Mouse (Mus musculus): ENCODE measurements at regions not wholly inside any gene's neighbourhood (a gene's known extent, or its start where the extent isn't known, plus 50 kb on each side); places are given as distances from the start of the nearest gene placed in this dataset.

DNA sequence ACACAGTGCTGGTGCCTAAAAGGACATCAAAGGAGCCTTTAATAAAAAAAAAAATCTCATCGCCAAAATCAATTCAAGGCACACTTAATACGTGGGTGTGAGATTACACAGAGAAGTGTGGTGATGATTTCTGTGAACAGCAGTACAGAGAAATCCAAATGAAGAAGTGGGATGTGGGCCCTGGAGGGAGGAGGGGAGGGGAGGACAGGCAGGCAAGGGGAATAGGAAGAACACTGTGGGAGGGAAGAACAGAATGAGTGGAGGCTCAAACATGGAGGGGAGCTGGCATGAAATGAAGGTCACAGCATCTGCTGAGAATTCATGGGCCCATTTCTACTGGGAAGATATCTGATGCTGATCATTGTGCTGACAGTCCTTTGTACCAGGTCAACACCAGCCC is 171.0 kb upstream of the AI593442 start:
- intact Hi-C loops (cut with DNase I), result no loop called here
- no peak for DNase-seq (ENCODE audit: low spot score)

DNA sequence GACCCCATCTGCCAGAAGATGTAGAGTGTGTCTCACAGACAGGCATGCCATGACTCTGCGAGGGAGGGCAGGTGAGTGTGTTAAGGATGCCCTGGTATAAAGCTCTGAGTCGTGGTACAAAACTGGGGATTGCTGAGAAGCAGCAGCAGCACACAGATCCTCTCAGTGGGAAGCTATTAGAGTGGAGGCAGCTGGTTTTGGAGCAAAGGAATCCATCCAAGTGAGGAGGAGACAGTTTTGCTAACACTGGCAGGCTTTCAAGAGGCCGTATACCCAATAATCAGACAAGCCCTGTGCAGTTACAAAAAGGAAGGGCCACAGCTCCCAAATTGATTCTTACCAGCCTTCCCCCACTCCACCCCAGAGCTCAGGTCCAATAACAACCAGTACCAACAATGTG is 170.4 kb upstream of the AI593442 start:
- no peak for DNase-seq (ENCODE audit: low spot score)

DNA sequence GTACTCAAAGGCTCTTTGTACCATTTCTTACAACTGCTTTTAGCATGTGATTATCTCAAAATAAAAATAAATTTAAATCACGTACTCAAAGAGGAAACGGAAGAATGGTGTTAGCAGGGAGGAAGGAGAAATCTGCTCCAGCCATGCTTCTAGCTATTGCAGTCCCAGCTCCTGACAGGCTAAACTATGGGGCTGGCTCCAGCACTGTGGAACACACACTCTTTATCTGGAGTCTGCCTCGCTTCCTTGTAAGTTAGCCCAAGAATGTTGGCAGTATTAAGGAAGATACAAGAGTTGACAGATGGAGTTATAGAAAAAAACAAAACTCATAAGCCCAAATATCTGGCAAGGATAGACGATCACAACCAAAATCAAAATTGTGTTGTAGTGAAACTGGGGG is 161.5 kb upstream of the AI593442 start:
- intact Hi-C loops (cut with DNase I), result no loop called here

More for the DNA sequence above, 170.4 kb upstream of the AI593442 start:
- intact Hi-C loops (cut with DNase I), result no loop called here

DNA sequence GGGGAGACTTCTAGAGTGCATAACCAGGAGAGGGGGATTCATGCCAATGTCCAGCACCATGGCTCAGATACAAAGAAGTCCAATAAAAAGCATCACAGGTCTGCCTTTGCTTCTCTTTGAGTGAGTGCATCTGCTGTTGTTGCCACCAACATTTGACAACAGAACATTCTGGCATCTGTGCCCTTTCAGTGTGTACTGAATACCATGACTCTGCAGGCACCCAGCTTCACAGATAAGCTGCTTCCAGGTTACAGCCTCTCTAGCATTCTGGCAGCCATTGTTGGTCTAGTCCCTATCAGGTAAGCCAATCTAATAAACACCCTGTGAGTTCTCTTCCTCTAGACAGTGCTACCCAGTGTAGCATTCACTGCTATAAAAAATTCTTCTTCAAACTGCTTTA is 160.4 kb upstream of the AI593442 start:
- intact Hi-C loops (cut with DNase I), result loop anchor here (5.0 to 10.0 kb wide), 3 partner anchors 127 to 305 kb away; no protein-coding TSS in a partner anchor
- DNase-seq (ENCODE audit: low spot score), result no peak

More for the DNA sequence above, 161.5 kb upstream of the AI593442 start:
- DNase-seq (ENCODE audit: low spot score), result no peak

DNA sequence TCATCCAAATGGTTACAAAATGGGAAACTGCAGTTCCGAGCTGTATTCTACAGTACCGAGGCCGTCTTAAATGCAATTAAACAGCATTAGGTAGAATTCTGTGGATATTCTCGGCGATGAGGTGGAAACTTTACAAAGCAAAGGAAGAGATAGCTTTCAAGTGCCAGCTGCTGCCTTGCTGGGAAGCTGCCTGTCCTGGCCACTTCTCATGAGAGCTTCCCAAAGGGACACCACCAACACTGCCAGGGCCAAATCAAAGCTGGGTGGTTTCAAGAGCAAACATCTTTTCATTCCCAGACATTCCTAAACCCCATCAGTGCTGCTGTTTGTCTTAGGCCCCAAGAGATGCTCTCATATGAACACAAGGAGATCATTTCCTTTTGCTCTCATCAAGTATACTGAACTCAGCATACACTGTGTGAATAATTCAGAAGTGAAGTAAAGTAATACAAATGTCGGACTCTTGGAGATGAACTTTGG is 156.6 kb upstream of the AI593442 start:
- intact Hi-C loops (cut with DNase I), result loop anchor here (5.0 to 10.0 kb wide), 3 partner anchors 131 to 309 kb away; no protein-coding TSS in a partner anchor

DNA sequence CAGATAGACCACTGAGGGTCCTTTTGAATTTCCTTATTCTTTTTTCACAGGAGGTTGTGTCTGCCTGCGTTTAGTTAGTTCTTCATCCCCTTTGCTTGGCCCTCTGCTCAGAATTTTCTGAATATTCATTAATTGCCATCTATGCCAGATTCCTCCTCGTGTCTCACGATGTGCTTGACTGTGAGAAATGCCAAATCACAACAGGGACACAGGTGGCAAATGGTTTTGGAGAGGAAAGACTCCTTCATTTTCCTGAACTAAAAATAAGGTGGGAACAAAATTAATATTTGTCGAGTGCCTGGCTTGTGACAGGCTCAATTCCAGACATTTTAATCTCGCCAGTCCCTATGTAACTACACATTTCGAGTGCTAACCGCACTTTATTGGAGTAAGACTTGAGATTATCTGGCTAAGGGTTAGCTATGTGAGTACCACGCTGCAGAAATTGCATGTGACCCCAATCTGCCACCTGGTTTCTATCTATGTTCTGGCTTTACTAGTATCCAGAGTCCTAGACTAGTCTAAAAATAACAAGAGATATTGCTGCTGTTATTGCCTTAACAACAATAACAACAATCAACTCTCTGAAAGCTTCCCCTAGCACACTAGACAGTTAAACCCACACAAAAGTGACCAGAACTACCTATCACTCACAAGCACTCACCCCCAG is 156.0 kb upstream of the AI593442 start:
- DNase-seq (ENCODE audit: low spot score), result no peak
- intact Hi-C loops (cut with DNase I), result loop anchor here (5.0 to 10.0 kb wide), 3 partner anchors 132 to 309 kb away; no protein-coding TSS in a partner anchor

More for the DNA sequence above, 156.6 kb upstream of the AI593442 start:
- no peak for DNase-seq (ENCODE audit: low spot score)

DNA sequence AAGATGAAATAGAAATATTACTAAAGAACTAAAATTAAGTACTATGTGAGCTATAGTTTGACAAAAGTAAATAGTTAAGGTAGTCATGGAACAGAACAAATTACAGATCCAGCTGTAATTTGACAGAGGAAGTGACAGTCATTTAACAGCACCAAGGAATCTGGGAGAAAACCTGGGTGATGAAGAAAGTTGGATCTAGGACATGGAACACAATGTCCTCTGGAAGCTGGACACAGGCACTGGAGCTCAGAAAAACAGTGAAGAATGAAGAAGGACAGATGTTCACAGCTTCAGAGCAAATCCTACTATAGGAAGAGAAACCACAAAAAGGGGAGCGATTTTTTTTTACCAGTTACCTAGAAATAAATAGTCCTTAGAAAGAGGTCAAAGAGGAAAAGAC is 147.2 kb upstream of the AI593442 start:
- intact Hi-C loops (cut with DNase I), result no loop called here
- DNase-seq (ENCODE audit: low spot score), result no peak

DNA sequence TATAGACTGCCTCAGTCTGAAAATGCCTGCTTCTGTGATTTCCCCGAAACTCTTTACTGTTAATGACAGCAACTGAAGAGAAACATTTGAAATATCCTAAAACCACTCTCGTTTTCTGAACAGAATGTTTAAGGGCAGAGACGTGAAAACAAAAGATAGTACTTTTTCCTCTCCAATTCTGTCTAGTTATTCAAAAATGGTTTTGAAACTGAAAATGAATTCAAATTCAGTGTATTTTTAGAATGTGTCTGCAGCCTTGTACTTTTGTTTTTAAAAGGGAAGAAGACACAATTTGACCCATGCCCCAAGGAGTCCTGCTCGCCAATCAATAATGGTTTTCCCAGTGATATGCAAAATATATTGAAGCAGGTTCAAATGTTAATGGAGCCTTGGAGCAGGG is 136.7 kb upstream of the AI593442 start:
- no peak for DNase-seq (ENCODE audit: low spot score)
- intact Hi-C loops (cut with DNase I), result no loop called here

DNA sequence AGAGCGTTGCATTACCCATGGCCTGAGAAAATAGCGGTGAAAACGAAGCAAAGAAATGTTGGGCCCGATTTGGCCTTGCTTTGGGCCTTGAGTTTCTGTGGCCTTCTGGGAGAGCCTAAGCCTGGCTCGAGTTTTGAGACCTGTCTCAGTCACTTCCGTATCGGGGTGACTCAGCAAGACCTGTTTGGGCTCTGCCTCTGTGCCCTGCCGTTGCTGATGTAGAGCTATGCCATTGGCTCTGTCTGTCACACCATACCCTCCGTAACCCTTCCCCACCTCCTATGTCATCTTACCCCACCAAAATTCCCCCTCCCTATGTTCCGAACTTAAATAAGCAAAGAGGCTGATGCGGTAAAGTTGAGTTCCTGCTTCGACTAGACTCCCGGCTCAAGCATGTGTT is 123.4 kb upstream of the AI593442 start:
- no peak for DNase-seq (ENCODE audit: low spot score)
- intact Hi-C loops (cut with DNase I), result no loop called here

DNA sequence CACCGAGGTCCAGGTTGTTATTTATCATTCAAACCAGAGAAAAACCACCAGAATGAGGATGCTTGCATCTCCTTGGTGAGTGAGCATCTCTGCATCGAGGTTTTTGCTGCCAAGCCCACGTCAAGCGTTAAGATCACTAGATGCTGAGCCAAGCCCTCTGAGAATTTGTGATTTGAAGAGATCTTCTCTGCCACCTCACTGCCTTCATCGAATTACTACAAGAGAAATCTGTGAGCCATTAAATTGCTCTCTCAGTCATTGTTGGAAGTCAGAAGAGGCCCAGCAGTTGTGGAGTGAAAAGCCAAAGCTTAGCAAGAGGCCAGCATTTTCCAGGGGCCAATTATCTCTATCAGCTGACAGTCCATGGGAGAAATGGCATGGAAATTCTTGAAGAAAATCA is 122.2 kb upstream of the AI593442 start:
- DNase-seq (ENCODE audit: low spot score), result no peak
- intact Hi-C loops (cut with DNase I), result no loop called here

DNA sequence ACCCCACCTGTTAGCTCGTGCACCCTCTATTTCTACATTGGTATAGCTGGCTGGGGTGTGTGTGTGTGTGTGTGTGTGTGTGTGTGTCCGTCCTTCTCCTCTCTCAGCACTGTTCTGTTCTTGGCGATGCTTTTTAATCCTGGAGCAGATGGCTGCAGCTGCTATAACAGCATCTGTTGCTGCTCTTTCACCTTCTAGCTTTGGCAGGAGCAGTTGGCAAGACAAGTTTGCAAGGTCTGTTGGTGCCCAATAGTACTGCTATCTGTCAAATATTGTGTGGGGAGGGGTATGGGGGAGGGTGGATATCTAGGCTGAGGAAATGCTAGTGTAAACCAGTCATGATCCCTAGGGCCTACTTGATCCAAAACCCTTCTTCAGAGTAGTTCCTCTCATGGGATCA is 120.9 kb upstream of the AI593442 start:
- intact Hi-C loops (cut with DNase I), result no loop called here
- no peak for DNase-seq (ENCODE audit: low spot score)

DNA sequence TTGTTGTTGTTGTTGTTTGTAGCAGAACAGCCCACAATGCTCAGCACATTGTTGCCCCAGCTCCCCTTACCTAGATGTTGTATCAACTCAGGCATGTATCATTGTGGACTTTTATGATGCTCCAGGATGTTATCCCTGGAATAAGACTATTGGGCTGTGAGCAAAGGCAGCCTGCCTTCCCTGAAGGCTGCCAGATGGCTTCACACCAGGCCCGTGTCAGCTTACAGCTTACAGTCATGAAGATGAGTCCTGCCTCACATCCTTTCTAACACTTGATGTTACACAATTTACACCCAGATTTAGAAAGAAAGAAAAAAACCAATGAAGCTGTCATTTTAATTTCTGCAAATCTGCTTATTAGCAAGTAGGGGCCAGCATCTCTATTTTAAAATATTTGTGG is 113.0 kb upstream of the AI593442 start:
- DNase-seq (ENCODE audit: low spot score), result no peak
- intact Hi-C loops (cut with DNase I), result no loop called here

DNA sequence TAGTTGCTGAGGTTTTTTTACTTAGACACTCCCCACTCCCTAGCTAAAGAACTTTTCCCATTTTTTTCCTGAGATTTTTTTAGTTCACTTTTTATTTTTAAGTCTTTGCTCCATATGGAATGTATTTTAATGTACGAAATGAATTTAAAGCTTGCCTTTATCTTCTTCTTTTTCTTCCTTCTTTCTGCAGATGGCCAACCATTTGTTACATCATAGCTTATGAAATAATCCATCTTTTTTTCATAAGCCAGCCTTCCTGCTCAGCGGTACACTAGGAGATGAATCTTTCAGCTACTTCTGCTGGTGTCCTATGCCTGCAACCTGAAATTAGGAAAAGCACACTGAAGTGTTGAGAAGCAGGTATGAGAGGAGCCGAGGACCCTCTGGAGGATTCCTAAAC is 102.9 kb upstream of the AI593442 start:
- intact Hi-C loops (cut with DNase I), result no loop called here
- DNase-seq (ENCODE audit: low spot score), result no peak

DNA sequence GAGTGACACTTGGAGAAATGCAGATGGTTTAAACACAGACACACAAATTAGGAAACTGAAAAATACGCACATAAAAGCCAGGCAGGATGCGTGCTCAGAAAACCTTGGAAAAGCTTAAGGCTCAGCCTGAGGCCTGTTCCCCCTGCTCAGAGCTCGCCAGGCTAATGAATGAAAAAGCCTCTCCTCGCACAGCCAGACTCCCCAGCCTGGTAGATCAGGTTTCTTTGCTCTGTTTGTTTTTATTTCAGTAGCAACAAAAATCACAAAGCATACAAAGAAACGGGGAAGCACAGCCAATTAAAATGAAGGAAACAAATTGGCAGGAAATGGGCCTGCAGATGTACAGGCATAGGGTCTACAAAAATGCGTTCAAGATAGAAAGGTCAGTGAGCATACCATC is 97.0 kb upstream of the AI593442 start:
- no peak for DNase-seq (ENCODE audit: low spot score)
- intact Hi-C loops (cut with DNase I), result no loop called here

DNA sequence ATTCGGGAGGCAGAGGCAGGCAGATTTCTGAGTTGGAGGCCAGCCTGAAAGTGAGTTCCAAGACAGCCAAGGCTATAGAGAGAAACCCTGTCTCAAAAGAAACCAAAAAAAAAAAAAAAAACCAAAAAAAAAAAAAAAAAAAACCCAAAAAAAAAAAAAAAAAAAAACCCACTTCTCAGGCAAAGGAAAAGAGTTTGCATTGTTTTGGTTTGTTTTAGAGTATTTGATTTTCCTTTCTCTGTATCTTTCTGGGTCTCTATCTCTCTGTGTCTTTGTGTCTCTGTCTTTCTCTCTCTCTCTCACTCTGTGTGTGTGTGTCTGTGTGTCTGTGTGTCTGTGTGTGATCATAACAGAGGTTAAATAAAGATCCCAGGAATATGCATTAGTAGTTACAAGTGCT is 95.7 kb upstream of the AI593442 start:
- DNase-seq (ENCODE audit: low spot score), result no peak
- intact Hi-C loops (cut with DNase I), result no loop called here

DNA sequence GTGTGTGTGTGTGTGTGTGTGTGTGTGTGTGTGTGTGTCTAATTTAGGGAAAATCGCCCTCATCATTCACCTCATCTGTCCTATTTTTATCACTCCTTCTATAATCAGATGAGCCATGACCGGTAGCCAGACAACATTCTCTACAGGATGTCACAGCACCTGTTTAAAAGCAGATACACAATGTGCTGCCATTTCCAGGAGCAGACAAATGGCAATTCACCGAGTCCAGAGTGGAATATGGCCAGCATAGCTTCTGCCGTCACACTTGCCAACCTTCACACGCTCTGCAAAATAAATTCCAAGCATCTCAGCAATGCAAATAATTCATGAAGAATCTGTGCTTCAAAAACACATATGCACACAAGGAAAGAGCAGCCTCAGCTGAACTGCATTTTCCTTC is 88.5 kb upstream of the AI593442 start:
- DNase-seq (ENCODE audit: low spot score), result no peak
- intact Hi-C loops (cut with DNase I), result no loop called here

DNA sequence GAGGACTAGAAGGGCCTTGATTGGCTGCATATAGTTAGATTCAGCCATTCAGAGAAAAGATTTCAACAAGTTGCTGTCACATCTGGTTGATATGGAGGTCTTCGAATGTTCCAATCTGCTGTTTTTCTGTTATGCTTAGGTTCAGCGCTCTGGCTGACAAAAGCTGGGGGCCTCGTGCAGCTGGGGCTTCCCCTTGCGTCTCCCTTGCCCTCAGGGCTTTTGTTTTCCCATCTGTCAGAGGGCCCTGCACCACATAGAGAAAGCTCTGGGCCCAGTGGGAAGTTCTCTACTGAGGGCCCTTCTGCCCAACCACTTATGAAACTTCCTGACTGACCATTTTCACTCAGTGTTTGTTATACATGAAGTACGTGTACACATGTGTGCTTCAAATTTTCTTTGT is 86.2 kb upstream of the AI593442 start:
- intact Hi-C loops (cut with DNase I), result no loop called here
- DNase-seq (ENCODE audit: low spot score), result no peak

DNA sequence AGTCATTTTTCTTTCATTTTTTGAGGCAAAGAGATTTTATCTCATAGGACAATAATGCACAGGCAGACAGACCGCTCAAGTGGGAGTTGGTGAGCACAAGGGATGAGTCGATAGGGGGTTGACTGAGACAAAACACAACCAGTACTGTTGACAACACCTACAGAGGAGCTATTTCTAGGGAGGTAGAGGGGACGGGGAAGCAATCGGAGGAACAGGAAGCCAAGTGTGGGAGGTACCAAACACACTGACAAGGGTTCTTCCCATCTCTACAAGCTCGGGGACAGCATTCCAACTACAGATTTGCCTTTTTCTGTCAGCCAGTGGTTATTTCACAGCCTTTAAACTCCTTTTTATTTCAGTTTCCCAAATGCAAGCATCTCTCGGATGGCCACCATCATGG is 83.3 kb upstream of the AI593442 start:
- intact Hi-C loops (cut with DNase I), result no loop called here
- DNase-seq (ENCODE audit: low spot score), result no peak

DNA sequence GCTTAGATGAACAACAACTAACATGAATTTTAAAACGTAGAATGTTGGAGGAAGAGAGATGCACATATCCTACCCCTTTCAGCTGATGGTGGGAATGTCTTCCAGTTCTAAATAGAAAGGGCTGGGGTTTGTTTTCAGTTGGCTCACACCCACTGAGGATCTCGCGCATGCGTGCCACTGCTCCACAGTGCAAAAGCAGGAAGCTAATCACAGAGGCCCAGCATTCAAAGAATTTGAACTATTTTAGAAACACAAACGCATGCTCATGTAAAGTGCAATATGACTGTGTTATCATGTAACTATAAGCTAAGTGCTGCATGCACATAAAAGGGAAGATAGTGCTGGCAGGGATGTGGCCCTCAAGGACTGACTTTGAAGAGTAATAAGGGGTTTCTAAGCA is 81.7 kb upstream of the AI593442 start:
- no peak for DNase-seq (ENCODE audit: low spot score)
- intact Hi-C loops (cut with DNase I), result no loop called here

DNA sequence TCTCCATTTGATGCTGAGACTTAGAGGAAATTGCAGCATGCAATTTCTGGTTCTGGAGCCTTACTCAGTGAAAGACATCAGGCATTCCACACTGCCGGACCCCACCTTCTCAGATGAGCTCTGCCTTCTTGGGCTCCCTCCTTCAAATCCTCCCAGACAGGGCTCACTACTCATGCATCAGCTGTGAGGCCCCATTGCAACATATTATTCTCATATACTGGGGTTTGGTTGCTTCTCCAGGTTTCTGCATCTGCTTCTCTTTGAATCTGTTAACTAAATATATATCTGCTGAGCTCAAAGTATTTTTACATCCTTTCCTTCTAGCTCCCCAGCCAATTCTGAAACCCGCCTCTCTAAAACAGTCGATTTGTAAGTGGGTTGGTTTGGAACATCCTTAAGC is 68.8 kb upstream of the AI593442 start:
- DNase-seq (ENCODE audit: low spot score), result no peak
- intact Hi-C loops (cut with DNase I), result no loop called here

DNA sequence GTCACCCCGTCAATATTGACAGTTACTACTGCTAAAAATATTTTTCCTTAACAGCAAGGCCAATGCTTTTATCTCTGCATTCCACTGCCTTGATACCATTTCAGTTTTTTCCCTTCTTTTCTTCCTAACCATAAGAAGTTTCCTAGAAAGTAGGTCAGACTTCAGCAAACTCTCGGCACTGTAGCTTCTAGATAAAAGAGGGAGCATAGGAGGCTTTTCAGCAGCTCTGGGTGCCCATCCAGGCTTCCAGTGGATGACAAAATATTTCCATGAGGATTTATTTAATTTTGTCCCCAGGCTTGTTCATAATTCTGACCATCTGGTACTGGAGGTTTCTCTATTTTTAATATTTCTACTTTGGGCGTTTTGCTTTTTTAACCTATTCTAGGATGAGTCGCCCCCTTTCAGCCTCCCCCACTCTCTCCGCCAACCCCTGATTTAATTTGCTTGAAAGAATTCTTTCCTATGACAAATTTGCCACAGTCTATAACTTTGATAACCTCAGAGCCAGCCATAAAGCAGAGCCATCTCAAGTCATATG is 59.0 kb upstream of the AI593442 start:
- DNase-seq (ENCODE audit: low spot score), result no peak
- intact Hi-C loops (cut with DNase I), result no loop called here
